Mouse (Mus musculus): ENCODE results near the gene Otub1. TPM values are rescaled to one million over a fixed set of nuclear protein-coding genes. Genes with fewer than 3 reads are reported as not detected.

The Otub1 gene
- polyA plus RNA-seq, 1 experiment from 2014 or later, result 255 TPM

DNA sequence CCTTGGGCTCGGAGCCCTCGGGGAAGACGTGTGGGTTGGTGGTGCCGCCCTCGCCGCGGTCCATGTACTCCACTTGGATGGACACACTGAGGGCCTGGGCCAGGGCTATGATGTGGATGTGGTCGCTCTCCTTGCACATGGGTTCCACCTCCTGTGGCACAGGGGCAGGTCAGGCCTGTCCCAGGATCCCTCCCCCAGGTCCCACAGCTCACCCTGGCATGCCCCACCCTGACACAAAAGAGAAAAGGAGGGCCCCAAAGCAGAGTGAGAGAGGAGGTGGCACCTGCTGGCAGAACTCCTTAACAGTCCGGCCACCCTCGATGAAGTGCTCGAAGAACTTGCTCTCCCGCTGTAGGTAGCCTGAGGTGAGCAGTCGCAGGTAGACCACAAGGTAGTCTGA is 7.0 kb downstream of the Otub1 start:
- no peak overlapping the region for H3K9ac ChIP-seq (ENCODE audit: low read length)
- DNase-seq (ENCODE audit: low spot score) (no peak), ATAC-seq (ENCODE audit: insufficient read depth, low FRiP score, low TSS enrichment) (no peak)
- no peak overlapping the region for H3K27ac ChIP-seq (ENCODE audit: low read depth, low read length)
- H3K9me3 ChIP-seq (ENCODE audit: control insufficient read depth, low read length), result no peaks in the 10 kb centered on the region
- H3K4me3 ChIP-seq (ENCODE audit: low read depth, low read length), result no peak overlapping the region
- WGBS, result 96% methylated on average over 13 of the region's 13 CpGs
- H3K27me3 ChIP-seq (ENCODE audit: control insufficient read depth, insufficient read depth, low read length), result peaks cover 4% of the 10 kb centered on the region
- peaks cover 26% of the 10 kb centered on the region for H3K36me3 ChIP-seq (ENCODE audit: control insufficient read depth, insufficient read depth, low read length)
- H3K4me2 ChIP-seq (ENCODE audit: low read depth), result no peak overlapping the region
- H3K4me1 ChIP-seq (ENCODE audit: control insufficient read depth, insufficient read depth, low read length), result peaks cover 13% of the 10 kb centered on the region; the same call in 1 of the 2 replicates

DNA sequence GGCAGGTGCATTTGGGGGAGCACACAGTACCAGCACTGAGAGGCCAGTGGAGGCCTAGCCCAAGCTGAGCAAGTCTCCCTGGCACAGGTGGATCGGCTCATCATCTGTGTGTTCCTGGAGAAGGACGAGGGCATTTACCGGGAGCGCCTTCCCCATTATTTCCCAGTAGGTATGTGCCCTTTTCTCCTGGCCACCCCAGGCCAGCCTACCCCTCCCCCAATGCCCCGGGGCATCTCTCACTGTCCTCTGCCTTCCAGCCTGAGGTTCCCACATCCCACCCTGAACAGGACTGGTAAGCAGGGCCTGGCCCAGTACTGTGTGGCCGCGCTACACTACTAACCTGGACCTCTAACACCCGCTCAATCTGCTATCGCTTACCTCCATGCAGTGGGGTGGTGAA is 8.7 kb downstream of the Otub1 start:
- Histone ChIP-seq H3K36me3 (ENCODE audit: control insufficient read depth, insufficient read depth, low read length) (peaks cover 13% of the 10 kb centered on the region), H3K4me3 (ENCODE audit: low read depth, low read length) (no peak overlapping the region), H3K27me3 (ENCODE audit: control insufficient read depth, insufficient read depth, low read length) (peaks cover 4% of the 10 kb centered on the region), H3K4me2 (ENCODE audit: low read depth) (no peak overlapping the region), H3K9me3 (ENCODE audit: control insufficient read depth, low read length) (no peaks in the 10 kb centered on the region), H3K9ac (ENCODE audit: low read length) (no peak overlapping the region), H3K4me1 (ENCODE audit: control insufficient read depth, insufficient read depth, low read length) (peaks cover 15% of the 10 kb centered on the region; the same call in 1 of the 2 replicates), H3K27ac (ENCODE audit: low read depth, low read length) (no peak overlapping the region)
- no peak for DNase-seq (ENCODE audit: low spot score)
- ATAC-seq (ENCODE audit: insufficient read depth, low FRiP score, low TSS enrichment), result no peak; the same call in 1 of the 2 replicates
- 91% methylated on average over 8 of the region's 9 CpGs for WGBS

DNA sequence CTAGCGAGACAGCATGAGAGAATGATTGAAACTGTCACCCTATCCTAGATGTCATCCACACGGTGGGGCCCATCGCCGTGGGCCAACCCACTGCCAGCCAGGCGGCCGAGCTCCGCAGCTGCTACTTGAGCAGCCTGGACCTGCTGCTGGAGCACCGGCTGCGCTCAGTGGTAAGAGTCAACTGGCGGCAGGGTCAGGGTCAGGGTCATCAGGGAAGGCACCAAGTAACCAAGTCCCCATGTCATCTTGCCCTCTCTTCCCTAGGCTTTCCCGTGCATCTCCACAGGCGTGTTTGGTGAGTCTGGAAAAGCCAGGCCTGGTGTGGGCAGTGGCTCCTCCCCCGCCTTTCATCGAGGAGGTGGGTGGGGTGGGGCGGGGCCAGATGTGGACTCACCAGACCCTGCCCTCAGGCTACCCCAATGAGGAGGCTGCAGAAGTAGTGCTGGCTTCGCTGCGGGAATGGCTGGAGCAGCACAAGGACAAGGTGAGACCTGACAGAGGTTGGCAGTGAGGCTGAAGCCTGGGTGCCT is 9.3 kb downstream of the Otub1 start:
- Histone ChIP-seq H3K4me1 (ENCODE audit: control insufficient read depth, insufficient read depth, low read length) (peaks cover 15% of the 10 kb centered on the region; the same call in 1 of the 2 replicates), H3K4me2 (ENCODE audit: low read depth) (no peak overlapping the region), H3K9me3 (ENCODE audit: control insufficient read depth, low read length) (no peaks in the 10 kb centered on the region), H3K27ac (ENCODE audit: low read depth, low read length) (no peak overlapping the region), H3K9ac (ENCODE audit: low read length) (0 out of 2 replicates have a peak overlapping the region, but pooled peaks have one; percentile 14), H3K27me3 (ENCODE audit: control insufficient read depth, insufficient read depth, low read length) (peaks cover 4% of the 10 kb centered on the region), H3K4me3 (ENCODE audit: low read depth, low read length) (no peak overlapping the region), H3K36me3 (ENCODE audit: control insufficient read depth, insufficient read depth, low read length) (peaks cover 13% of the 10 kb centered on the region)
- WGBS, result 11% methylated on average over 17 of the region's 17 CpGs
- peak; percentile 45 for ATAC-seq (ENCODE audit: insufficient read depth, low FRiP score, low TSS enrichment)
- DNase-seq (ENCODE audit: low spot score), result peak; percentile 63

DNA sequence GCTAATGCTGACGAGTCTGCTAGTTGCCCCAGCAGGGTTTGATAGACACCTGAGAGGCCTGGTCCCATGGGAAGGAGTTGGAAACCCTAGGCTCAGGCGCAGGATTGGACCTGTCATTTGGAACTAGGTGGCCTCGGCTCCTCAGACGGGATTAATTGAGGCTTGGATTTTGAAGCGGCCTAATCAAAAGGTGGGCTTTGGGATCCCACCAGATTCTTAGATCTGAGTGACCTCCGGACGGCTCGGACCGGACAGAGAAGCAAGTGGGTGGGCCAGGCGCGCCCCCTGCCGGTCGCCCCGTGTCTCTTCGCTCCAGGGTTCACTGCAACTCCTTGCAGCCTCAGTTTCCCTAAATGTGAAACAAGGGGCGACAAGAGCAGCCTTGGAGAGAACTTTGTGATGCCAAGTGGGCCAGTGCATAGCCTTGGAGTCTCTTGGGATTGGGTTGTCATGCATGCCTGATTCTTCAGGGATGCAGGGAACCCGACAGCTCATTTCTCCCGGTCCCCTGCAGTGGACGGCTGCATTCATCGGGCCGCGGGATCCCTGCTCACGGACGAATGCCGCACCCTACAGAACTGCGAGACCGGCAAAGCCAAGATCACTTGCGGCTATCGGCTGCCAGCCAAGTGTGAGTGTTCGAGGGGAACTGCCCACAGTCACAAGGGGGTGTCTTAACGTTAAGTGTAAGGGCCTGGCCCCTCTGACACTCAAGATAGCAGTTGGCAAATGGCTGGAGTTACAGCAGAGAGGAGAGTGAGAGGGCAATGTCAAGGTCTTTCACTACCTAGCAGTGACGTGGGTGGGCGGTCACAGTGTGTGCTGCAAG is 10.0 kb downstream of the Otub1 start:
- Histone ChIP-seq H3K4me3 (ENCODE audit: low read depth, low read length) (no peak overlapping the region), H3K27me3 (ENCODE audit: control insufficient read depth, insufficient read depth, low read length) (peaks cover 8% of the 10 kb centered on the region), H3K27ac (ENCODE audit: low read depth, low read length) (no peak overlapping the region), H3K36me3 (ENCODE audit: control insufficient read depth, insufficient read depth, low read length) (peaks cover 13% of the 10 kb centered on the region), H3K4me1 (ENCODE audit: control insufficient read depth, insufficient read depth, low read length) (peaks cover 15% of the 10 kb centered on the region; the same call in 1 of the 2 replicates), H3K9me3 (ENCODE audit: control insufficient read depth, low read length) (no peaks in the 10 kb centered on the region), H3K4me2 (ENCODE audit: low read depth) (no peak overlapping the region), H3K9ac (ENCODE audit: low read length) (no peak overlapping the region)
- no peak for ATAC-seq (ENCODE audit: insufficient read depth, low FRiP score, low TSS enrichment)
- WGBS, result 18% methylated on average over 33 of the region's 33 CpGs
- DNase-seq (ENCODE audit: low spot score), result peak; percentile 74

DNA sequence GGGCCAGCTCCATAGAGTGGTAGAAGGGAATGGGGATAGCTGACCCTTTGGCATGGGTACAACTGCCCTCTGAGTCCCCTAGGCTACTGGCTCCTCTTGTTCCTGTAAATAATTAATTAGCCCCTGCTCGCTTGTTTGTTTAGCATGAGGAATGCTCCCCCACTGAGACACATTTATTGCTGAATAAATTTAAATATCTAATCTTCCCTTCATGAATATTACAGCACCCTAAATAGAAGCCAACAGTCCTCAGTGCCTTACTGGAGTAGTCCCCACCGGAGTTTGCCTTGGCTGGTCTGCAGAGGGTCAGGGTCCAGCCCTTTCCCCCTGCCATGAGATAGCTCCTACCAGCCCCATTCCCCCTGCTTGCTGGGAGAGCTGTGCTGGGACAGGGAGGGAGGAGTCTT is 13.6 kb downstream of the Otub1 start:
- Histone ChIP-seq H3K27ac (ENCODE audit: low read depth, low read length) (no peak overlapping the region), H3K4me3 (ENCODE audit: low read depth, low read length) (no peak overlapping the region), H3K9me3 (ENCODE audit: control insufficient read depth, low read length) (no peaks in the 10 kb centered on the region), H3K36me3 (ENCODE audit: control insufficient read depth, insufficient read depth, low read length) (no peaks in the 10 kb centered on the region), H3K27me3 (ENCODE audit: control insufficient read depth, insufficient read depth, low read length) (peaks cover 19% of the 10 kb centered on the region), H3K4me1 (ENCODE audit: control insufficient read depth, insufficient read depth, low read length) (peaks cover 16% of the 10 kb centered on the region), H3K9ac (ENCODE audit: low read length) (no peak overlapping the region), H3K4me2 (ENCODE audit: low read depth) (no peak overlapping the region)
- no peak for ATAC-seq (ENCODE audit: insufficient read depth, low FRiP score, low TSS enrichment)
- DNase-seq (ENCODE audit: low spot score), result no peak
- 38% methylated on average over 2 of the region's 2 CpGs for WGBS

DNA sequence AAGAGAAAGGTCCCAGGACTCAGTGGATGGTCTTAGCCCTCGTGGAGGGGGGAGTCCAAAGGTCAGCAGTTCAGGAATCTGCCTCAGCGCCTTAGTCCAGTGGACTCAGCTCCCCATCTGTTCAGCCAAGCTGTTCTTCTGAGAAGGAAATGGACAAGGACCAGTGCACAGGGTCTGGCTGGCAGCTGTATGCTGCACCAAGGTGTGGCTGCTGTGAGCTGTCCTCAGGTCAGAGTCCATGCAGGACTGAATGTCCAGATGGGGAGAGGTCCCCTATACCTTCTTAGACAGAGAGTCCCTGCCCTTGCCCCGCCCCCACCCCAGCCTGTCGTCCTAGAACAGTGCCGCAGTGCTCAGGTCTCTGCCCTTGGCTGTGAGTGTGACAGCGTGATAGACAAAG is 14.5 kb downstream of the Otub1 start:
- Histone ChIP-seq H3K4me3 (ENCODE audit: low read depth, low read length) (no peak overlapping the region), H3K9me3 (ENCODE audit: control insufficient read depth, low read length) (no peaks in the 10 kb centered on the region), H3K27ac (ENCODE audit: low read depth, low read length) (no peak overlapping the region), H3K27me3 (ENCODE audit: control insufficient read depth, insufficient read depth, low read length) (peaks cover 27% of the 10 kb centered on the region), H3K4me2 (ENCODE audit: low read depth) (no peak overlapping the region), H3K9ac (ENCODE audit: low read length) (no peak overlapping the region), H3K36me3 (ENCODE audit: control insufficient read depth, insufficient read depth, low read length) (no peaks in the 10 kb centered on the region), H3K4me1 (ENCODE audit: control insufficient read depth, insufficient read depth, low read length) (peaks cover 15% of the 10 kb centered on the region)
- 39% methylated on average over 6 of the region's 6 CpGs for WGBS
- no peak for DNase-seq (ENCODE audit: low spot score)
- ATAC-seq (ENCODE audit: insufficient read depth, low FRiP score, low TSS enrichment), result no peak

DNA sequence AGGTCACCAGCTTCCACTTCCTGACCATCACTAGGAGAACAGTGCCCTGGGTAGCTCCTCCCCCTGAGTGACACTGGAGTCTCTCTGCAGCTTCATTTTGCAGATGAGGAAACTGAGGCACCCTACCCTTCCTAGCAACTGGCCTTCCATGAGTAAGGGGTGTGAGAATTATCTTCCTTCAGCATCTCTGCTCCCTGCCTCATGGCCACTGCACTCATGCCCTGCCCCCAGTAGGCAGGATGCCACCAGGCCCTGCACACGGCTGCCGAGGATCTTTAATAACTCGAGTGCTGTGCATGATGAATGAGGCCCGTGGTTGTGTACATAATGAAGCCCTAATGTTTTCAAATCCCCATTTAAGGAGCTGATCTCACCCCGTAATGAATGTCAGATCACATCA is 15.1 kb downstream of the Otub1 start:
- Histone ChIP-seq H3K4me2 (ENCODE audit: low read depth) (no peak overlapping the region), H3K4me3 (ENCODE audit: low read depth, low read length) (no peak overlapping the region), H3K36me3 (ENCODE audit: control insufficient read depth, insufficient read depth, low read length) (no peaks in the 10 kb centered on the region), H3K9ac (ENCODE audit: low read length) (no peak overlapping the region), H3K4me1 (ENCODE audit: control insufficient read depth, insufficient read depth, low read length) (peaks cover 17% of the 10 kb centered on the region), H3K27ac (ENCODE audit: low read depth, low read length) (no peak overlapping the region), H3K9me3 (ENCODE audit: control insufficient read depth, low read length) (no peaks in the 10 kb centered on the region), H3K27me3 (ENCODE audit: control insufficient read depth, insufficient read depth, low read length) (peaks cover 27% of the 10 kb centered on the region)
- ATAC-seq (ENCODE audit: insufficient read depth, low FRiP score, low TSS enrichment), result no peak
- DNase-seq (ENCODE audit: low spot score), result no peak
- WGBS, result 73% methylated on average over 5 of the region's 5 CpGs

DNA sequence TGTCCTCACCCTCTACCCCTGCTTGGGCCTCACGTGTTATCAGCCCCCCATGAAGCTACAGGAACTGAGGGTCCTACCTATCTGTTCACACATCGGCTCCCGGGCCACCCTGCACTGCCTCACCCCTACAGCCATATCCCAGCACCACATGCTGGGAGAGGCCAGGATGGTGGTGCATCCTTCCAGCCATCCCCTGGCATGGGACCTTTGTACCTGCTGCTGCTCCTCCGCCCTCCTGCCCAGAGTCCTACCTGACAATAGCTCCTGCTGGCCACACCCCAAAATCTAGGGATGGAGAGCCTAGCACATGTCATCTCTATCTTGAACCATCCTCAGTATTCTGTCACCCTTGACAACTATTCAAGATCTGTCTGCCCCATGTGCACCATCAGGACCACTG is 17.1 kb downstream of the Otub1 start:
- H3K9me3 ChIP-seq (ENCODE audit: control insufficient read depth, low read length), result no peaks in the 10 kb centered on the region
- no peak overlapping the region for H3K4me2 ChIP-seq (ENCODE audit: low read depth)
- peaks cover 25% of the 10 kb centered on the region for H3K4me1 ChIP-seq (ENCODE audit: control insufficient read depth, insufficient read depth, low read length)
- DNase-seq (ENCODE audit: low spot score), result no peak
- no peak overlapping the region for H3K9ac ChIP-seq (ENCODE audit: low read length)
- H3K27me3 ChIP-seq (ENCODE audit: control insufficient read depth, insufficient read depth, low read length), result peaks cover 25% of the 10 kb centered on the region
- WGBS, result 68% methylated on average over 4 of the region's 4 CpGs
- H3K36me3 ChIP-seq (ENCODE audit: control insufficient read depth, insufficient read depth, low read length), result no peaks in the 10 kb centered on the region
- ATAC-seq (ENCODE audit: insufficient read depth, low FRiP score, low TSS enrichment), result no peak
- no peak overlapping the region for H3K27ac ChIP-seq (ENCODE audit: low read depth, low read length)
- no peak overlapping the region for H3K4me3 ChIP-seq (ENCODE audit: low read depth, low read length)

DNA sequence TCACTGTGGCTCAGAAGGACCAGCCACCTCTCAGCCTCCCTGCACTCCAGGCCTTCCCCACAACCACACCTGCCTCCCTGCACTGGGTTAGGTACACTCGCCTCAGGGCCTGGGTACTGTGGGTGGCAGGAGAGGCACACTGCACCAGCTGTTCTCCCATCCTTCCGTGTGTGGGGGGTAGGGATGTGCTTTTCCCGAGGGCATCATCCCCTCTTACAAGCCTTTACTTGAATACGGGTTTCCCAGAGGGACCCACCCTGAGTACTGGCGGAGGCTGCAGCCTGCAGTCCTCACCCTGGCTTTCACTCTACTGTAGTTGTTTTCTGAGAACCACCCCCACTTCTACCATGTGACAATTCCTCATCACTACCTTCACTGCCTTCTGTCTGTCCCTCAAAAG is 19.0 kb downstream of the Otub1 start:
- Histone ChIP-seq H3K36me3 (ENCODE audit: control insufficient read depth, insufficient read depth, low read length) (no peaks in the 10 kb centered on the region), H3K4me1 (ENCODE audit: control insufficient read depth, insufficient read depth, low read length) (peaks cover 24% of the 10 kb centered on the region), H3K9ac (ENCODE audit: low read length) (no peak overlapping the region; the same call in 1 of the 2 replicates), H3K27me3 (ENCODE audit: control insufficient read depth, insufficient read depth, low read length) (peaks cover 40% of the 10 kb centered on the region), H3K9me3 (ENCODE audit: control insufficient read depth, low read length) (no peaks in the 10 kb centered on the region), H3K27ac (ENCODE audit: low read depth, low read length) (0 out of 2 replicates have a peak overlapping the region, but pooled peaks have one; percentile 8), H3K4me2 (ENCODE audit: low read depth) (no peak overlapping the region), H3K4me3 (ENCODE audit: low read depth, low read length) (no peak overlapping the region)
- ATAC-seq (ENCODE audit: insufficient read depth, low FRiP score, low TSS enrichment) (no peak), DNase-seq (ENCODE audit: low spot score) (no peak)
- 46% methylated on average over 5 of the region's 5 CpGs for WGBS

Data from neural tube, embryonic 11.5 days (tissue).